Mouse (Mus musculus) left cerebral cortex, adult 11 months (tissue): ENCODE results near the gene Vamp2.

Experiments used
- DNase-seq: peaks from one replicate; pipeline ENCODE4 v3.0.0; 2022; ENCODE audit warnings: low spot score

Vamp2 gene

DNA sequence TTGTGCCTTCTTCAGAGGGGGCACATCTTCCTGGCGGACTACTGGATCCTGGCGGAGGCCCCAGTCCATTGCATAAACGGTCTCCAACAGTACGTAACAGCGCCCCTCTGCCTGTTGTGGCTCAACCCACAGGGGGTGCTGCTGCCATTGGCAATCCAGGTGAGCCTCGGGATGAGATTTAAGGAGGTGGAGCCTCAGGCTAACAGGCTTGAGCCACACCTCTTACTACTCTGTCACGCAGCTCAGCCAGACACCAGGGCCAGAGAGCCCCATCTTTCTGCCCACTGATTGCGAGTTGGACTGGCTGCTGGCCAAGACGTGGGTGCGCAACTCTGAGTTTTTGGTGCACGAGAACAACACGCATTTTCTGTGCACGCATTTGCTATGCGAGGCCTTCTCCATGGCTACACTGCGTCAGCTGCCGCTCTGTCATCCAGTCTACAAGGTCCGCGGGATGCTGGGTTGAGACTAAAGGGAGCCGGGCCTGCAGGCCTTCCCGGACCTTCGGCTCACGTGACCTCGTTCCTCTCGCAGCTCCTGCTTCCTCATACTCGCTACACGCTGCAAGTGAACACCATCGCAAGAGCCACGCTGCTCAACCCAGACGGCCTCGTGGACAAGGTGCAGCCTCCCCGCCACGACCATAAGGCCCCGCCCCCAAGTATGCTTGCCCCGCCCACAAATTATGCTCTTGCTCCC is 45.8 kb downstream of the Vamp2 start:
- DNase-seq = no peak

DNA sequence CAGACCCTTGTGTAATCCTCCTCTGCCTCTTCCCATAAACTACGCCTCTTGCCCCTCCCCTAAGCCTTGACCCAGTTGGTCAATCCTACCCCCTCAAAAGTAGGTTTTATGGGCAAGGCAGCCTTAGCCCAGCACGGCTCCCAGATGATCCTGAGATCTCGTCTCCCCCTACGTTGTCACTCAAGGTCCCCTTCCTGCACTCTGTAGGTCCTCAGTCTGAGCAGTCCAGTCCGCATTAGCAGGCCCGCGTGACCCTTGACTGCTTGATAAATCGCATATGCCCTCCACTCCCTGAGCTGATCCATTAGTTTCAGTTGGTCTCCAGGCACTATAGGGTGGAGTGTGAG is 46.3 kb downstream of the Vamp2 start:
- no peak for DNase-seq

DNA sequence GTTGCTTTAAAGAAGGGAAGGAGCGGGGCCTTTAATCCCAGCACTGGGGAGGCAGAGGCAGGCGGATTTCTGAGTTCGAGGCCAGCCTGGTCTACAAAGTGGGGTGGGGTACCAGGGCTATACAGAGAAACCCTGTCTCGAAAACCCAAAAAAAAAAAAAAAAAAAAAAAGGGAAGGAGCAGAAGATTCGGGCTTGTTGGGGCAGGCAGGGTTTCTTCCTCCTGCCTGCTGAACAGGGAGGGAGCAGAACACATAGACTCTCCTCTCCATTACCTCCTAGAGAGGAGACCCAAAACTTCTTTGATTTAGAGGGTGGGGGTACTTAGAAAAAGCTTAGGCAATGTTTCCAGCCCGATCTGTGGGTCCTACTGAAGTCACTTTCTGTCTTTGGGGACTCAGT is 47.1 kb downstream of the Vamp2 start:
- no peak for DNase-seq
